Mouse (Mus musculus): ENCODE measurements around the gene Rab36.
A peak's percentile ranks its signal among the peaks of the same experiment; 100 is the strongest.
"Not testable (repeated sequence)": the region's sequence is repeated elsewhere in the genome, so short reads cannot be mapped to it uniquely, and the experiment has no call there.

Gene Rab36

DNA sequence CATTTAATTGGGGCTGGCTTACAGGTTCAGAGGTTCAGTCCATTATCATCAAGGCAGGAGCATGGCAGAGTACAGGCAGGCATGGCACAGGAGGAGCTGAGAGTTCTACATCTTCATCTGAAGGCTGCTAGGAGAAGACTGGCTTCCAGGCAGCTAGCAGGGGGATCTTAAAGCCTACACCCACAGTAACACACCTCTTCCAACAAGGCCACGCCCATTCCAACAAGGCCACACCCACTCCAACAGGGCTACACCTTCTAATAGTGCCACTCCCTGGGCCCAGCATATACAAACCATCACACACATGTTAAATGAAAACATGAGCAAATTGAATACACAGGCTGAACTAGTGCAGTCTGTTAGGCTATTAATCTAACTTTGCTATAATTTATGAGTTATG lies 5.2 kb downstream of the Rab36 start:
- not testable (repeated sequence) for DNase-seq (ENCODE audit: extremely low read depth, insufficient read length, low spot score)

DNA sequence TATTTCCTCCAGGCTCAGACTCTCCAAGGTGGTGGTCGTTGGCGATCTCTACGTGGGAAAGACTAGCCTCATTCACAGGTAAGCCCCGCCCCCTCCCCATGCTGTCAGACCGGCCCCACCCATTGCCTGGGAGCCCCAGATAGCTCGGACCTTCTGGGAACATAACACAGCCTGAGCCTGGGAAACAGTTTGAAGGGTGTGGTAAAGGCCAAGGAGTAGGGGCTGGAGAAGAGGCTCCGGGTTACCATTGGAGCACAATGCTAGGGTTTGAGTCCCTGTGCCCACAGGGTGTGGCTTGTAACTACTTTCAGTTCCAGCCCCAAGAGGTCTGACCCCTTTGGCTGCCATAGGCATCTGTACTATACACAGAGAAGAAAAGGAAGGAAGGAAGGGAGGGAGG lies 7.6 kb downstream of the Rab36 start:
- DNase-seq (ENCODE audit: extremely low read depth, insufficient read length, low spot score): no peak

DNA sequence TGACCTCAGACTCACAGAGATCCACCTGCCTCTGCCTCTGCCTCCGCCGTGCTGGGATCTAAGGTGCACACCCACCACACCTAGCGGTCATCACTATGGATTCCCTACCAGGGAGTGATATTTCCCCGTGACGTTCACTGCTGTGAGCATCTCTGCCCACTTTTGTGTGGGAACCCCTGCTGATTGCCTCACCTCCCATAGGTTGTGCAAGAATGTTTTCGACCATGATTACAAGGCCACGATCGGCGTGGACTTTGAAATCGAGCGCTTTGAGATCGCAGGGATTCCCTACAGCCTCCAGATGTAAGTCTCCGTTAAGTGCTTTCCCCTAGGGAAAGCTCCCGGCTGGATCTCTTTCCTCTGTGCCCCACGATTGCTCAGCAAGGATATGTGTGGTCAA lies 9.0 kb downstream of the Rab36 start:
- DNase-seq (ENCODE audit: extremely low read depth, insufficient read length, low spot score): no peak

DNA sequence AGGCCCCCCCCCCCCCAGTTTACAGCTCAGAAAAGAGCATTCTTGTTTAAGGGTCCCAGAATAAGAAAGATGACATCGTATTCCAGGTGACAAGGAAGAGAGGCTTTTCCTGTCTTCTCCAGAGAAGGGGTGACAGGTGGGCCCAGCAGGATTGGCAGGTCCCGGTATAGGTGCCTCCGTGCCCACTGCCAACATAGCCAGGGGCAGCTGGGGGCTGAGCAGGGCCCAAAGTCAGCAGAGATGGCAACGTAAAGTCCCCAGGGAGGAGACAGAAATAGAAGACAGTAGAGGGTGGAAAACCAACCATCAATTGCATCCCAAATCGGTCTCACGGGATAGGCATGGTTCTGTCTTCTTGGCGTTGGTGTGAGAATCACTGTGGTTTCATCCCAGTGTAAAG lies 11.9 kb downstream of the Rab36 start:
- DNase-seq (ENCODE audit: extremely low read depth, insufficient read length, low spot score): no peak

DNA sequence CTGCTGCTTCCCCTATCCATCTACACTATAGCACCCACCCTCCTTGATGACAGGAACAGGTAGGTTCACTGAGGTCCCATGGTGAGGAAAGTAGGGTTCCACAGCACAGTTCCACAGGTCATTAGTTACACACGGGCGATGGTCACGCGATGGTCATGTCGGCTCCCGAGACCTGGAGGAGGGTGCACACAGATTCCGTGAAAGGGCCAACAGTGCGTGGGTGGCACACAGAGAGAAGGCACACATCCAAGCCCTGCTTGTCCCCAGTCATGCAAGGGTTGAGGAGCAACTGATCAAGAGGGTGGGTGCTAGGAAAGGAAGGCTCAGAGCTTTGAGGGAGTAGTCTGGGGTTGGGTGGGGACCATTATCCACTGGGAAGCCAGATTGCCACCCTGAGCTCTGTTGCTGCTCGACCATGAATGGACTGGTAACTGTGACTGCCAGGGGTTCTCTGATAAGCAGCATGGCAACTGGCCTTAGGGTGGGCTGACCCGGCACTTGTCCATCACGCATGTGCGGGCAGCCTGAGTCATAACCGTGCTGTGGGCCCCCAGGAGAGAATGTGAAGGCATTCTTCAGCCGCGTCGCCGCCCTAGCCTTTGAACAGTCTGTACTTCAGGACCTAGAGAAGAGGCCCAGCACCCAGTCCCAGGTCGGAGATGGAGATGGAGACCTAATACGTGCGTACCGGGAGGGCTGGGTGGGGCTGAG lies 14.7 kb downstream of the Rab36 start:
- no peak for DNase-seq (ENCODE audit: extremely low read depth, insufficient read length, low spot score)

DNA sequence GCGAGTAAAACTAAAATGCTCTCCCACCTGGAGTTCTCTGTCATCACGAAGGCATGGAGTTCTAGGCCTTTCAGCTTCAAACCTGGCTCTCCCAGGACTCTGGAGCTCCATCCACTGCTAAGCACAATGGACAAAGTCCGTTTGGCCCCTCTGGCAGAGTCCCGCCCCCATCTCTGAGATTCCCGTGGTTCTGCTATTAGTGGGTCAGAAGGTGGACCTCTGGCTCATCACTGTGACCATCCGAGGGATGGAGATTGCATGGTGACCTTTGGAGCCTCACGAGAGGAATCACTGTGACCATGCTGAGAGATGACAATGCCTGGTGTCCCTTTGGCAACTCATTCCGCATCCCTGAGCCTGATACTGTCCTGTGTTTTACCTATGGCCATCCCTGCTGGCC lies 16.0 kb downstream of the Rab36 start:
- DNase-seq (ENCODE audit: extremely low read depth, insufficient read length, low spot score): no peak

DNA sequence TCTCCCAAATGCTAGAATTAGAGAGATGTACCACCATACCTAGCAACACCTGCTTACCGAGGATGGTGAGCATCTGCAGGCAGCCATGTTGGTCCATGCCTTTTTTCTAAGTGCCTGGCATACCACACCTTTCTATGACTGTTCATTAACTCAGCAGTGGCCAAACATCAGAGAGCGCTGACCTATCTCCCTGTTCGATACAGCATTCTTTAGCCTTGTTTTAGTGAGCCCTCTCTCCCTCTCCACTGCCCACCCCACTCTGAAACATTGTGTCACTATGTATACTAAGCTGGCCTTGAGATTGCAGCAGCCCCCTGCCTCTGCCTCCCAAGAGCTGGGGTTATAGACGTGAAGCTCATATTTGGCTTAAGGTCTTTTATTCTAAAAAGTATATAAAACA lies 16.8 kb downstream of the Rab36 start:
- no peak for DNase-seq (ENCODE audit: extremely low read depth, insufficient read length, low spot score)

DNA sequence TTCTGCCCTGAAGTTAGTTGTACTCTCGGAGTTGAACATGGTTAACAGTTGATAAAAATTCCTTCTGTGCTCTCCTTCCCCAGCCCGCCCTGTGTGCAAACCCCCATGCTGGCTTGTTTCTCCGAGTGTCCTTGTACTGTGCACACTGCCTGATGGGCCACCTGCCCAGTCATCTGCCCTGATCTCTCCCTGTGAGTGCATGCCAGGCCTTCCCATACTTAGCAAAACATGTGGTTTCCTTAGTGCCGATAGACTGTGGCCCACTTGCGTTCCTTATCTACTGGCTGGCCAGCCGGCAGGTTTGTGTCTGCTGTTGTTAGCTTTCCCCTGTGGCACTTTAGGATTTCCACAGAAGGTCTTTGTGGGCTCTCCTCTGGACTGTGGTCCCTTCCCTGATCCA lies 17.3 kb downstream of the Rab36 start:
- no peak for DNase-seq (ENCODE audit: extremely low read depth, insufficient read length, low spot score)

DNA sequence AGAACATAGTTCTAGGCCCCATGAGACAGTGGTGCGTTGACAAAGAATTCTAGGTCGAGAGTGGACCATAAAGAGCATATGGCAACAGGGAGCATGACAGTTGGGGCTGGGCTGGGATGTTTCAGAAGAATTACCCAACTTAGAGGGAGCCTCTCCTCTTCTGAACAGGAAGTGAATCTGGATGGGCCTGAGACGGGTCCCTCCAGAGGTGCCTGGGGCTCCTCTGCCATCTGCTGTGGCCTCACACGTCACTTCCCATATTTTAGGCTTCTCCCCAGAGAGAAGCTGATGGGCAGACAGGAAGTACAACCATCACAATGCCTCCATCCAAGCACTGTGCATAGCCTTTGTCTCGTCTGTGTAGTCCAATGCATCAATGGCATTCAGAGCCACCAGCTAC lies 18.8 kb downstream of the Rab36 start:
- DNase-seq (ENCODE audit: extremely low read depth, insufficient read length, low spot score): no peak

DNA sequence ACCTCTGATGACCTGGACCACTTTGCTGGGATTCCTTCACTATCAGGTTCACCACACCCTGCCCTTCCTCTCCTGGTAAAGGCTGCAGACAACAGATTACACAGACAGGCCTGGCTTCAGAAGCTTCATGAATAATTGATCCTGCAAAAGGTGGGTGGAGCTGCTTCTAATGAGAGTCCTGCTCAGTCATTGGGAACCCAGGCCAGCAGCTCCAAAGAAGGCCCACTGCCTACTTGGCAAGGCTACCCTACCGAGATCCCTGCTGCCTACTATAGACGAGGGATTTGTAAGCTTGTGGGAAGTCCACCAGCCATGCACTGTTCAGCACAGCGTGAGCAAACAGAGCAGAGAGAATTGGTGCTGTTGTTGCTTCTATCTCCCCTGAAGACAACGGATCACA lies 19.4 kb downstream of the Rab36 start:
- no peak for DNase-seq (ENCODE audit: extremely low read depth, insufficient read length, low spot score)

DNA sequence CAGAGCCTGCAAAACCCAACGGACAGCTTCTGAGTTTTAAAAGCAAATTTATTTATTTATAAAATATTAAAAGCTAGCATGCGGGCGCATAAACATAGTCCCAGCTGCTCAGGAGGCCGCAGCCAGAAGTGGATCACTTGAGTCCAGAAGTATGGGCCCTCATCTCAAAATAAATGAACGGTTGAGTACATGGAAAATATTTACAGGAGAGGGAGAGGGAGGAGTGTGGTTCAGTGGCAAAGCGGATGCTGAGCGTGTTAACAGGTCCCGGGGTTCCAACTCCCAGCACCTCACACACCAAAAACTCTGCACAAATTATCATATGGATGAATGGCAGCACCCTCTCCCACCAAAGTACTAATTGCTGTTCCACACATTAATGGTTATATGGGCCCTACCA lies 21.5 kb downstream of the Rab36 start:
- no peak for DNase-seq (ENCODE audit: extremely low read depth, insufficient read length, low spot score)

DNA sequence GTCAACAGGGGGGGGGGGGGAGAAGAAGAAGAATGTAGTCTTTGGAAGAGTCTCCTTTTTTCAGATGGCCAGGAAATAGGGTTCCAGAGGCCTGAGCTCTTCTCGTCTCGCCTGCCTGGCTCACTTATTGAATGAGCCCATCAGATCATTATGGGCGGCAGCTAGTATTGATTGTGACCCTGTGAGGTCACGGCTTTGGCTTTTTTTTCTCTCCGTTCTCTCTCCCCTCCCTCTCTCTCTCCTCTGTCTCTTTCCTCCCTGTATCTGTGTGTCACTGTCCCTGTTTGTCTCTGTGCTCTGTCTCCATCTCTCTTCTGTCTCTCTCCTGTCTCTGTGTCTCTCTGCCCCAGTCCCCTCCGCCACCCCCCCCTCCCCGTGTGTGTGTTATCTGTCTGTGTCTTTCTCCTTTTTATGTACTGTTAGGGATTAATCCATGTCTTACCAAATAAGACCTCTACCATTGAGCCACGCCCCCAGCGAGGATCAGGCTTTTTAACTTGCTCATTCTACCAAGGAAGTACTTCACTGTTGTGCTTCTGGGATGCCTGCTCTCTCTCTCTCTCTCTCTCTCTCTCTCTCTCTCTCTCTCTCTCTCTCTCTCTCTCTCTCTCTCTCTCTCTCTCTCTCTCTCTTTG lies 22.0 kb downstream of the Rab36 start:
- no peak for DNase-seq (ENCODE audit: extremely low read depth, insufficient read length, low spot score)

DNA sequence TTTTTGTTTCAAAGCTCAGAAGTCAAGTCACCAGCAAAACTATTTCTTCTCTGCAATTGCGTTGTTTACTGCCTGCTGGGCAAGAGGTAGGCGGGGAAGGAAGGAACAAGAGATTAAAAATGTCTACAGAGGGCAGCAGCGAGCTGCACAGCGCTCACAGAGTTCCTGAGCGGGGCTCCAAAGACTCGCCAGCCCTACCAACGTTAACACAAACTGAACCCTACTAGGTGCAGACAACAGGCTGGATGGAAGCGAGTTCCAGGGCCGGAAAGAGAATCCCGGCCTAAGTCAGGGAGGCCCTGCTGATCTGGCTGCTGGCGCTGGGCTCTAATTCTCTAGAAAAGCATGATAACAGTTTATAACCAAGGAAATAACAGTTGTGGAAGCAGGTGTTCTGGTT lies 22.5 kb downstream of the Rab36 start:
- peak; percentile 68 for DNase-seq (ENCODE audit: extremely low read depth, insufficient read length, low spot score)

DNA sequence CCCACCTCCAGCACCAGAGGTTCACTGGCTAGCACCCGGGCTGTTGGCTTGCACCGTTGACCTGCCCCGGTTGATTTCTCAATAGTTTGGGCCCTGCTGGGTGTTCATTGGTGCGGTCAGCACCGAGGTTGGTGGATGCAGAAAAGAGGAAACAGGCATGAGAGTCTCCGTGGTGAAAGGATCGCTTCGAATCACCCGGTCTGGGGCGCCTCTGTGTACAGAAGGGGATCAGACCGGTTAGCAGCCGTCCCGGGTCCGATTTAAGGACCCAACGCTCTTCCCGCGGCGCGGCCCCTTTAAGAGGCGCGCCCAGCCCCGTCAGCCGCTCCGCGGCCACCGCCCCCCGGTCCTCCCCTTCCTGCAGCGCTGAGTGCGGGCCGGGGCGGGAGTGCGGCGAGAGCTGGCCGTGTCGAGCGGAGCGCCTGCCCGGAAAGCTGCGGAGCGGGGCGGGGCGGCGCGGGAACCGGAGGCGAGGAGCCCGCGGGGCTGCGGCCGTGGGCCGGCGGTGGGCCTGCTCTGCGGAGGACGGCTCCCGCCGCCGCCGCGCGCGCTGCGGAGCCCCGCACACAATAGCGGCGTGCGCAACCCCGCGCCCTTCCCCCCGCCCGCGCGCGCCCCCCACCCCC lies 23.5 kb downstream of the Rab36 start, which contains the start of gene Bcr:
Gene Bcr (plus strand): TSS at position 376 of the 626 bp plus-strand sequence.
- peak; percentile 86 for DNase-seq (ENCODE audit: extremely low read depth, insufficient read length, low spot score)

DNA sequence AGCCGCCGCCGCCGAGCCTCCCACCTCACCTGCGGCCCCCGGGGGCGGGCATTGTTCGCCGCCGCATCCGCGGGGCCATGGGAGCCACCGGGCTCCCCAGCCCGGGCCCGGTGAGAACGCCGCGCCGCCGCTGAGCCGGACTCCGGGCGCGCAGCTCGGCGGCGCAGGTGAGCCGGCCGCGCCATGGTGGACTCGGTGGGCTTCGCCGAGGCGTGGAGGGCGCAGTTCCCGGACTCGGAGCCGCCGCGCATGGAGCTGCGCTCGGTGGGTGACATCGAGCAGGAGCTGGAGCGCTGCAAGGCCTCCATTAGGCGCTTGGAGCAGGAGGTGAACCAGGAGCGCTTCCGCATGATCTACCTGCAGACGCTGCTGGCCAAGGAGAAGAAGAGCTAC lies 24.0 kb downstream of the Rab36 start:
- peak; percentile 36 for DNase-seq (ENCODE audit: extremely low read depth, insufficient read length, low spot score)

DNA sequence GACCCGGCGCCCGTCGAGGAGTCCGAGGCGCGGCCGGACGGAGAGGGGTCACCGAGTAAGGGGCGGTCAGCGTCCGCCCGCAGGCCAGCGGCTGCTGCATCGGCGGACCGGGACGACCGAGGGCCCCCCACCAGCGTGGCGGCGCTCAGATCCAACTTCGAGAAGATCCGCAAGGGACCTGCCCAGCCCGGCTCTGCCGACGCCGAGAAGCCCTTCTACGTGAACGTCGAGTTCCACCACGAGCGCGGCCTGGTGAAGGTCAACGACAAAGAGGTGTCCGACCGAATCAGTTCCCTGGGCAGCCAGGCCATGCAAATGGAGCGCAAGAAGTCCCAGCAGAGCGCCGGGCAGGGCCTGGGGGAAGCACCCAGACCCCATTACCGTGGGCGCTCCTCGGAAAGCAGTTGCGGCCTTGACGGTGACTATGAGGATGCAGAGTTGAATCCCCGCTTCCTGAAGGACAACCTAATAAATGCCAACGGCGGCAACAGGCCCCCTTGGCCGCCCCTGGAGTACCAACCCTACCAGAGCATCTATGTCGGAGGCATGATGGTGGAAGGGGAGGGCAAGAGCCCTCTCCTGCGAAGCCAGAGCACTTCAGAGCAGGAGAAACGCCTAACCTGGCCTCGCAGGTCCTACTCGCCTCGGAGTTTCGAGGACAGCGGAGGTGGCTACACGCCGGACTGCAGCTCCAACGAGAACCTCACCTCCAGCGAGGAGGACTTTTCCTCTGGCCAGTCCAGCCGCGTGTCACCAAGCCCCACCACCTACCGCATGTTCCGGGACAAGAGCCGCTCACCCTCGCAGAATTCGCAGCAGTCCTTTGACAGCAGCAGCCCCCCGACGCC lies 24.7 kb downstream of the Rab36 start:
- peak; percentile 64 for DNase-seq (ENCODE audit: extremely low read depth, insufficient read length, low spot score)

DNA sequence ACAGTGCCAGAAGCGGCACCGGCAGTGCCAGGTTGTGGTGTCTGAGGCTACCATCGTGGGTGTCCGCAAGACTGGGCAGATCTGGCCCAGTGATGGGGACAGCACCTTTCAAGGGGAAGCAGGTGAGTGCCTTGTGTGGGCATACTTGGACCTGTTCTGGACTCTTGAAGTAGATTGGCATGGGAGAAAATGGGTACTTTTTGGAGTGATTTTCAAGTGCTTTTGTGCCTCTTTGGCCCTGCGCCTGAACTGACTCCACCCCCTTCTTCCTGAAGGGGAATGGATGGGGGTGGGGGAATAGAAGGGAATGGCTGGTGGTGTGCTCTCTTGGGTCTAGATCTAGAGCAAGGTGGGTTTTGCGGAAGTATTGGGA lies 25.3 kb downstream of the Rab36 start:
- DNase-seq (ENCODE audit: extremely low read depth, insufficient read length, low spot score): no peak

DNA sequence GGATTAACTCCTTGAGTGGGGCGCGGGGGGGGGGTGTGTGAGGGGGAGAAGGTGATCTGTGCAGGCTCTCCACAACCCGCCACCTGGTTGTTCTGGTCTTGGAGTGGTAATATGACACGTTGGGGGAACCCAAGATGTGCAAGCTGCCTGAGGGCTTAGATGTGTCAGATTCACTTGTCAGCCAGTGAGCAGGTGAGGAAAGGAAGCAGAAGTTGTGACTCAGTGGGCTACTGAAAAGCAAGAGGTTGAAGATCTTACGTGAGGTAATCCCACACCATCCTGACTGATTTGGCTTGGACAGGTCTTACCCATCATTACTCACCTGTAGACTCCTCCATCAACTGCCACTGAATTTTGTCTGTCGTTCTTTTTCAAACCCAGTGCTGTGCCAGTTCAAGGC lies 25.8 kb downstream of the Rab36 start:
- DNase-seq (ENCODE audit: extremely low read depth, insufficient read length, low spot score): no peak

DNA sequence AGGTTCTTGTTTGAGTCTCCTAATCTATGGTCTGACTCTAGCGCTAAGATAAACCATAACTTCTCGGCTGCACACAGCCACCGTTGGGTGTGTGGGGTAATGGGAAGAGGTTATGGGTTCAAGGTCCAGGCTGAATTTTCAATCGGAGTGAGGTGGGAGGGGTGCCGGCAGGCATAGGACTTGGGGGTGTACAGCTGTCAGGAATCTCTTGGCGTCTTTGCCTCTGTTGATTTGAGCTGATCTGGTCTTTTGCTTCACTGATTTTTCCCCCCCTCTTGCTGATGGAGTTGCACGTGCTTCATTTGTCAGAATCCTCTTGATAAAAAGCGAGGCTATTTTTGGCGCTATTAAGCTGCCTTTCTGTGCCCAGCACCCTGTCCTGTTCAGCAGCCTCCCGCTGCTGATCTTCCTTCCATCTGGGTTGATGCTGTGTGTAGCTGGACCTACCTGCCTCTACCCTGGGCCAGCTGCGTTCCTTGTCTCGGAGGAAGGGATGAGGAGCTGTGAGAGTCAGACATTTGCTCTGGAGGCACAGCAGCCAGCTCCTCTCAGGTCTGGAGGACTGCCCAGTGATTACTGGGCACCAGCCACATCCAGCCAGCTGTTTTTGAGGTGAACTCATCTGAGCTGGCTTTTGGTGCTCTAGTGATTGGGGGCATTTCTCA lies 26.6 kb downstream of the Rab36 start:
- DNase-seq (ENCODE audit: extremely low read depth, insufficient read length, low spot score): peak; percentile 55

DNA sequence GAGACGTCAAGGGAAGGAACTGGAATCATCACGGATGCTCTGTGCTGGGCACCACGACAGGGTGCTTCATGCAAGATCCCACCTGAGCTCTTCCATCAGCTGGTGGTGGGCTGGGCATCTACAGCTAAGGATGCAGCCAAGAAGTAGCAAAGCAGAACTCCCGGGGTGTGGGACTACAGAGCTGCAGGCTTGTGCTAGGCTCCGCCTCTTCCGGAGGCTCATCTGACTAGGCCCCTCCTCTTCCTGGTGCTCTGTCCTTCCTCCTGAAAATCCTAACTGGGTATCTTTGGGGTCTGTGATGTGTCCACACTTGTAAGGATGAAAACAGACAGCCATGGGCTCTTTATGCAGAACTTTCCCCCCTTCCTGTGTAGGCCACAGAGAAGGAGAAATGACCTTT lies 28.8 kb downstream of the Rab36 start:
- DNase-seq (ENCODE audit: extremely low read depth, insufficient read length, low spot score): no peak

DNA sequence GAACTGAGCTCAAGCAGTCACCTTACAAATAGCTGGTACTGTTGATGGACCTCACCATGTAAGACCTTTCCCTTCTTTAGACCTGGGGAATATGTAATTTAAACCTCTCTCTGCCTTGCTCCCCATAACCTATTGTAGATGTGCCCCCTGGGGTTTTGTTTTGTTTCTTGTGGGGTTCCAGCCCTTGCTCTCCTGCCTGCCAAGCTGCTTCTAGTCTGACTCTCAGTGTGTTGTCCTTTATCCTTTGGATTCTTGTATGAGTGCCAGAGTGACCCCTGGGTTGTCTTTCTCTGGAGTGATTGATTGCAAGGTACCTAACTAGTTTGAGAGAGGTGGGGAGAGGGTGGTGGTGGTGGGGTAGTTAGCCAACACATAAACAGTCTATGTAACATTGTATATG lies 30.6 kb downstream of the Rab36 start:
- DNase-seq (ENCODE audit: extremely low read depth, insufficient read length, low spot score): no peak
